Mouse (Mus musculus): ENCODE data around the gene Idi1.

DNA sequence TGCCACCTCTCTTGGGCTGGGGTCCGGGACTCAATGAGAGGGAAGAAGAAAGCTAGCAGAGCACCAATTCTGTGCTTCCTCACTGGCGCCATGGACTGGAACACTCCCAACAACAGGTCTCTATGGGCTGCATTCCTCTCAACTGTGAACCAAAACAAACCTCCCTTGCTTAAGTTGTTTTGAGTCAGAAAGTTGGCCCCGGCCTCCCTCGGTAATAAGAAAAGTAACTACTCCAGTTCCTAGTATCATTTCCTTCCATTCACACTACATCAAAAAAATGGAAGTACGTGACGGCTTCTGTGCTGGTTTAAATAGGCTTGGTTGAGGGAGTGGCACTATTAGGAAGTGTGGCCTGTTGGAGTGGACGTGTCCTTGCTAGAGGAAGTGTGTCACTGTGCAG, 18.7 kb upstream of the Idi1 start:
- no peak for TF ChIP-seq POLR2A (IDR thresholded peaks at IDR 0.05; ENCODE audit: low read depth, low read length)
- no peak for TF ChIP-seq CTCF (IDR thresholded peaks at IDR 0.05; ENCODE audit: extremely low read depth, insufficient read length, insufficient replicate concordance, low read depth, low read length)

All from small intestine, adult 2 months (tissue).